Mouse (Mus musculus) left cerebral cortex, postnatal 10 days (tissue): ENCODE data around the gene Senp1. TPM values are rescaled to one million over a fixed set of nuclear protein-coding genes. Genes with fewer than 3 reads are reported as not detected.

Source experiments
- DNase-seq, 2 experiments: peaks; one replicate each; pipeline ENCODE4 v3.0.0; 2021 to 2022; ENCODE audit warnings: low spot score in 2 of 2, mixed read lengths in 1 of 2; ENCODE audit errors: extremely low spot score in 1 of 2
- intact Hi-C: fragments of 180-260 bp; cut with DNase I; formaldehyde crosslinking; loops from one replicate; pipeline ENCODE4 v1.15.1; 2025
- total RNA-seq, 2 experiments: library from RNA; stranded (reverse); gene quantifications; 2 replicates each; pipeline ENCODE4 v1.2.3; 2021

The Senp1 gene
- total RNA-seq, 2 experiments from 2014 or later, result 13.6 to 14.1 TPM

GRCm38 (mm10) chr15:97989544-97989943 lies 104.0 kb downstream of the Senp1 start:
- intact Hi-C loops, result no loop called here

More at GRCm38 (mm10) chr15:97989544-97989943, 104.0 kb downstream of the Senp1 start:
- DNase-seq, result no peak

Other genes with a start within 250 kb of the Senp1 start
- 10 to 100 TPM; 21.5 to 23.5 TPM for gene Hdac7, start 249.2 kb downstream of the Senp1 start, total RNA-seq
- gene Vdr, start 183.1 kb downstream of the Senp1 start, total RNA-seq, result under 1 TPM; 0.14 to 0.36 TPM
- 10 to 100 TPM; 13.0 to 17.2 TPM for gene Tmem106c, start 129.5 kb downstream of the Senp1 start, total RNA-seq
- gene Col2a1, start 89.0 kb downstream of the Senp1 start, total RNA-seq, result 1 to 10 TPM in 1 of 2 experiments, under 1 TPM in 1; 0.63 to 1.1 TPM
- 100 to 1,000 TPM; 267 to 286 TPM for gene Pfkm, start 1.2 kb downstream of the Senp1 start, total RNA-seq
- 10 to 100 TPM; 36.2 to 41.8 TPM for gene Asb8, start 71.9 kb upstream of the Senp1 start, total RNA-seq
- gene Ccdc184, start 73.4 kb upstream of the Senp1 start, total RNA-seq, result 10 to 100 TPM; 43.7 to 49.0 TPM
- not detected for gene Olfr288, start 101.8 kb upstream of the Senp1 start, total RNA-seq
- not detected for gene Gm44579, start 127.2 kb upstream of the Senp1 start, total RNA-seq
- 1 to 10 TPM in 1 of 2 experiments, not detected in 1; 1.6 TPM for gene Olfr287, start 127.3 kb upstream of the Senp1 start, total RNA-seq
- gene Olfr286, start 140.7 kb upstream of the Senp1 start, total RNA-seq, result not detected
- not detected for gene H1fnt, start 163.5 kb upstream of the Senp1 start, total RNA-seq
- 1 to 10 TPM; 8.7 to 8.9 TPM for gene Zfp641, start 202.4 kb upstream of the Senp1 start, total RNA-seq
- not detected for gene Olfr285, start 223.6 kb upstream of the Senp1 start, total RNA-seq
- not detected for gene Olfr284, start 247.2 kb upstream of the Senp1 start, total RNA-seq